Mouse (Mus musculus): ENCODE results near the gene Ncor2.

Gene Ncor2

DNA sequence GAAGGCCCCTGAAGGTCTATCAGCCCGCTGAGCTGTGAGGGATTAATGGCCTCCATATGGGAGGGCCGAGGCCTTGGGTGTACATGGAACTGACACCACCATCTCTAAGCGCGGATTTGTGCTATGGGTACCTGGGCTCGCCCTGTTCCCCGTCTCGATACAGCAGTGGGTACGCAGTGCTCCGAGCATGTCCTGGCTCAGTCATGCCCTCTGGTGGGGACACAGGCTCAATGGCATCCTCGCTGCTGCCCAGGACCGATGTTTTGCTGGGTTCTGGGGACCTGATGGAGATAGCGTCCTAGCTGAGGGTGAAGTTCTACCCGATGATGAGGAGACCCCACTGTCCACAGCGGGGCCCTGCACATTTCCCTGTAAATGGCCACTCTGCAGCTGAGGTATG, 155.0 kb downstream of the Ncor2 start:
- DNase-seq (ENCODE audit: low spot score in 2 of 2): peak; percentile 59 to 66

- DNase-seq (ENCODE audit: low spot score in 2 of 2): peak; percentile 65 to 67
Measured at GRCm38 (mm10) chr5:125021298-125021697, 157.7 kb downstream of the Ncor2 start.

DNA sequence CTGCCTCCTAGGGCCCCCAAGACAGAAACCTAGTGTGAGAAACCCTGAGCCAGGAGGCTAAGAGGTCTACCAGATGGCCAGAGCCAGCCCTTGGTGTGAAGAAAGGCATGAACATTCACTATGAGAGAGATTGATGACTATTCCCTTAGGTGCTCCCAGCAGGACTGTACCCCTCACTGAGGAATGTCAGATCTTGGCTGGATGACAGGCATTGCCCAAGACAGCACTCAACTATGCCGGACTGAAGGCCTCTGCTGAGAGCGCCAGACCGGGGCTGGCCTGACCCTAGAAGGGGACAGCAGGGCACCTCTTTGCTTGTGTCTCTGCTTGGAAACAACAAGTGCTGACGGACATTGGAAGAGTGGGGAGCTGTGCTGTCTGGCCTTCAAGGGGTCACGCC, 159.9 kb downstream of the Ncor2 start:
- DNase-seq (ENCODE audit: low spot score in 2 of 2): no peak

GRCm38 (mm10) chr5:125017332-125017731, 161.7 kb downstream of the Ncor2 start:
- peak; percentile 69 to 75 for DNase-seq (ENCODE audit: low spot score in 2 of 2)

GRCm38 (mm10) chr5:125016421-125017242, 162.4 kb downstream of the Ncor2 start:
- no peak for DNase-seq (ENCODE audit: low spot score in 2 of 2)

DNA sequence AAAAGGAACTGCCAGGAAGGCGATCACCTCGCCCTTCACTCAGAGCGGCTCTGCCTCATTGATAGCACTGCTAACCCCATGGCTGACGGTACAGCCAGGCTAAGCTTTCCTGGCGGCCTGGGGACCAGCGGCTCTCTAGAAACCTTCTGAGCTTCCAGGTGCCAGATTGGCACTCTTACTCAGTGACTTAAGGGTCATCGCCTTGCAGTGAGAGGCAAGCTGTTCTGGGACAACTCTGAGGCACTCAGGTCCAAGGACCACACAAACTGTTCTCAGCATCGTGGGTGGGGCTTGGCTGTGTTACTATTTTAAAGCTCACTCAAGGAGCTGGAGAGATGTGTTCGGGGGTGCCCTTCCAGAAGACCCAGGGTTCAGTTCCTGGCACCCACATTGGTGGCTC, 163.4 kb downstream of the Ncor2 start:
- no peak for DNase-seq (ENCODE audit: low spot score in 2 of 2)

DNA sequence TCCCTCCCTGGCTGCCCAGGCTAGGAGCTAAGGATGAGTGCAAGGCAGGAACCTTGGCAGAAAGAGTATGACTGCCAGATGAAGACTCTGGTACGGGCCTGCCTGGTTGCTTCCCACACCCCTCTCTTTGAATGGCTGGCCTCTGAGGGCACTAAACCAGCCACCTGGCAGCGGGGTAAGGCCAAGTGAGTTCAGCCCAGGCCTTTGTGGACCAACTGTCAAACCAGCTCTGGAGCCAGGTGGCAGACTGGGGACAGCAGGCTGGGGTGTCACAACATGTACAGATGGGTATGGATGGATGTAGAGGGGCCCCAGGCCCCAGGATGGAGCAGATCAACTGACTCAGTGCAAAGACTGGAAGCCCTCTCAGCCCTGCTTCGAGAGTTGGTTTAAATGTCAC, 164.0 kb downstream of the Ncor2 start:
- no peak for DNase-seq (ENCODE audit: low spot score in 2 of 2)

GRCm38 (mm10) chr5:125014497-125014896, 164.5 kb downstream of the Ncor2 start:
- peak in 1 of 2 experiments; percentile 64 for DNase-seq (ENCODE audit: low spot score in 2 of 2)

GRCm38 (mm10) chr5:125011628-125012027, 167.4 kb downstream of the Ncor2 start:
- no peak for DNase-seq (ENCODE audit: low spot score in 2 of 2)

DNA sequence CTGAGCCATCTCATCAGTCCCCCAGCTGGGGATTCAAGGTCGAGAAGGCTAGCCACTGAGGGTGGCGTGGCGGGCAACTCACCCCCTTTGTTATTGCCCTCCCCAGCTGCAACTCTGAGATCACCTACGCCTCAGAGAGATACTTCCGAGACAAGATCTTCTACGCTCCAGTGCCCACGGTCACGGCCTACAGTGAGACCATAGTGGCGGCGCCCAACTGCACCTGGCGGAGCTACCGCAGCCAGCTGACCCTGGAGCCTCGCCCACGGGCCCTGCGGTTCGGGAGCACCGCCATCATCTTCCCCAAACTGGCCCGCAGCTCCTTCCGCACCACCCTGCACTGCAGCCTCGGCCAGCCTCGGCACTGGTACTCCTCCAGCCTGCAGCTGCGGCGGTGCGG, 167.9 kb downstream of the Ncor2 start:
- no peak for DNase-seq (ENCODE audit: low spot score in 2 of 2)

DNA sequence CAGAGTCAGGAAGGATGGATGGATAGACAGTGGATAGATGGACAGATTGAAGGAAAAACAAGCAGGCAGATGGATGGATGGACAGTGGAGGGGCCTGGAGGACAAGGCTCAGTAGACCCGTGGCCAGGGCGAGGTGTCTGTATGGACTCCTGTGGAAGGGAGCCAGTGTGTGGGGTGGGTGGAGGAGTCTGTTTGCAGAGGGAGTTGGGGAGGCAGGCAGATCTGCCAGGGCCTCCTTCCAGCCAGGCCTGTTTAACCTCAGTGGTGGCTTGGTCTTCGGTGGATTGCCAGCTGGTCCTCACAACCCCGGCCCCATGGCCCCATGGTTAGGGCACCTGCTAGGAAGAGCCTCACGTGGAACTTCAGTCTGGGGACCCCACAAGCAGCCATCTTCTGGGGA, 172.1 kb downstream of the Ncor2 start:
- peak in 1 of 2 experiments; percentile 30 for DNase-seq (ENCODE audit: low spot score in 2 of 2)

DNA sequence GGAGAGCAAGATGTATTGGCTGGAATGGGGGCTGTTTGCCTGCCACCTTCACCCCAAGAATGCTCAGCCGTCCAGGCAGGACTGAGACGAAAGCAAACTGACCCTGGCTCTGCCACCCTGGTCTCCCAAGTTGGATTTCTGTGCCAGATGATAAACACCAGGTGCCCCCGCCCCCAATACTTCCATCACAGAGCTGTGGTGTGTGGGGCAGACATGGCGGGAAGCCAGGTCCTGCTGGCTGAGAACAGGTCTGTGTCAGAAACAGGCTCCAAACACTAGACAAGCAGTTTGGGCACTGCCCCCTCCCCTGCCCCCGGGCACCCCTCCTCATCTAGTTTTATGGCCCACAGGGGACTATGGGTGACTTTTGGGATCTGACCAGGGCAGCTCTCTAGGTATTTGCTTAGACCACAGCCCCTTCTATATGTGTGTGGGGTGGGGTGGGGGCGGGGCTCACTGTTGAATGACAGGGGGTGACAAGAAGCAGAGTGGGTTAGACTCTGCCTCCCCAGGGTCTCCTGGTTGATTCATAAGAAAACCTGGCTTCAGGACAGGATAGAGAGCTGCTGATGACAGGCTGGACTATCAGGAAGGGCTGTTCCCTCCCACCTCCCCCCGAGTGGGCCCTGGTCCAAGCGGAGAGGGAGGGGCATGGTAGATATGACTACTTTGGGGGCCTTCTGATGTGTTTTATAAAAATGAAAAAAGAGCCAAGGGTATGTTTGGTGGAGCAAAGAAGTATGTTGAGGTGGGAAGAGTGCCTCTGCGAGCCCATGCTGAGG, 173.0 kb downstream of the Ncor2 start:
- peak in 1 of 2 experiments; percentile 49 for DNase-seq (ENCODE audit: low spot score in 2 of 2)

DNA sequence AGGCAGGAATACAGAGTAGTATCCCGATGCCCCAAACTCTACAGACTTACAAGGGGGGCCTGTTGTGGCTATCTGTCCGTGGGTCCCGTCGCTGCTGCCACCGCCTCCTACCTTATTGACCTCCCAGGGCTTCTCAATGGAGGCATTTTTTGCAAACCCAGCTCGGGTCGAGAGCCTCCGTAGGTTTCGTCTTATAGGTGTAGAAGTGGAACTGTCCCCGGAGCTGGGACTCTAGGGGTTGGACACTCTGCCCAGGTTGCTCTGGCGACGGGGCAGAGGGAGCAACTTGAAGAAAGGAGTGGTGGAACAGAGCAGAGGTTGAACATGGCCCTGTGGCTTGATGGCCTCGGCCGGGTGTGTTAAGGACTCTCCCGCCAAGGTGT, 175.2 kb downstream of the Ncor2 start:
- DNase-seq (ENCODE audit: low spot score in 2 of 2): no peak

- DNase-seq (ENCODE audit: low spot score in 2 of 2): peak in 1 of 2 experiments; percentile 34
Measured at GRCm38 (mm10) chr5:125002969-125003872, 175.8 kb downstream of the Ncor2 start, which contains the start of gene Rflna. Gene Rflna, plus strand, starts transcription at chr5:125003221.

DNA sequence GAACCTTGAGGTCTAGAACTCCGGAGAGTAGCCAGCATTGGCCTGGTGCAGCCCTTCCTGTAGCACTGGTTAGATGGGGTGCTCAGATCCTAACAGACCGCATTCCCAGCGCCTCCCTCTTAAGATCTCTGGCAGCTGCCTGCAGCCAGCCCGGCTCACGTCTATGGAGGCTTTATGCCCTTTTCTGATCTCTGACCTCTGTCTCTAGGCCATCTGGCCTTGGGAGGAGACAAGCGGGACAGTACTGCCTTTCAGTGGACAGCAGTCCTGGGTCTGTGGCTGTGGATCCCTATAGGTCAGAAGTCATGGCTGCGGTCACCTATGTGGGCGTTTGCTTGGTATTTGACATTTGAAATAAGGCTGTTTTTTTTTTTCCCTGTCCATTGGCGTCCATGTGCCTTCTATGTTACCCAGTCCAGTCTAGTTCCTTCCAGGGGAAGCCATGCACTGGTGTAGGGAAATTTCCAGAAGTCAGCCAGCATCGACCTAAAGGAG, 178.2 kb downstream of the Ncor2 start:
- no peak for DNase-seq (ENCODE audit: low spot score in 2 of 2)

DNA sequence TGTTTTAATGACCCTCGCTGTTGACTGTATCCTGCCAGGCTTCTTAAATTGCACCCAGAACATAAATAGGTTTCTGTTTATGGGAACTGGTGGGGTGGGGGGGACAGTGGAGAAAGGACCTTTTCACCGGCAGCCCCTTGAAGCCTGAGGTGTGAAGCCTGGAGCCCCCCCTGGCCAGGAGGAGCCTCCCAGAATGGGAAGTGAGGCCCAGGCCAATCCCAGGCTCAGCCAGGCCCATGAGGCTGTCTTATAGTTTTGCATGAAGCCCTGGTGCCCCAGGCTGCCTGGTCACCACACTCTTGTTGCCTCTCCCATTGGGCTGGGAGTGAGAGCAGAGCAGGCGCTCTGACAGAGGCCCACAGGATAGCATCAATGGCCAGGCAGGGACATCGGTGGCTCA, 181.1 kb downstream of the Ncor2 start:
- DNase-seq (ENCODE audit: low spot score in 2 of 2): no peak

DNA sequence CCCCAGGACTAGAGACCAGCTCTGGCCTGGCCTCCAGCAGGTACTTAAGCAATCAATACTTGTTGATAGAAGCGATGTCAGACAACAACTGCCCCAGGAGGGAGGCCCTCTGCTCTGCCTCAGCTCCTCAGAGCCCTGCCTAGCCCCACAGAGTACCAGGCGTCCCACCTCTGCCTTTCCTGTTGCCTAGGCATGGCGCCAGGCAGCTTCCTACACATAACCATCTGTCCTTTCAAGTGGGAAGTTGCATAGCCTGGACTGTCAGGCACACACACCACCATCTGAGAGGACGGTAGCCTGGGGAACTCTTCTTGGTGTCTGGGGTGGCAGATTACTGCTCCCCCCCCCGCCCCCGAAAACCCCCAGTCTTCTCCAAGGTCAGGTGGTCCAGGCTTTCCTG, 182.2 kb downstream of the Ncor2 start:
- peak in 1 of 2 experiments; percentile 67 for DNase-seq (ENCODE audit: low spot score in 2 of 2)

GRCm38 (mm10) chr5:124992891-124993290, 186.1 kb downstream of the Ncor2 start:
- DNase-seq (ENCODE audit: low spot score in 2 of 2): no peak

DNA sequence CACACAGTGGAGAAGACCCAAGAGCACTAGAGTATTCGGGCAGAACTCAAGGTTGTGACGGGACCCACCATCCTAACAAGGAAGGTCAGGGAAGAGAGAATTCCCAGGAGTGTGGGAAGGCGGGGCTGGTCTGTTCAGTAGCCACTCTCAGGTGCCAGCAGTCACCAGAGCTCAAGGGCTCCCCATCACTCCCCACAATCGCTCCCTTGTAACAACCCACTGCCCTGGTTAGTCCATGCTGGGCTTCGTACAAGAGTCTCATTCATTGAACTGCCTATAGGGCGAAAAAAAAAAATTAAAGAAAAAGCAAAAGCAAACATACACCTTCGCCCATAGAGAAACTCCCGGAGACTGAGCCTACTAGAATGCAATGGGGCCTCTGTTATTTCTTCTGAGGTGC, 186.7 kb downstream of the Ncor2 start:
- DNase-seq (ENCODE audit: low spot score in 2 of 2): no peak

- no peak for DNase-seq (ENCODE audit: low spot score in 2 of 2)
Measured at GRCm38 (mm10) chr5:124989724-124990123, 189.3 kb downstream of the Ncor2 start.

DNA sequence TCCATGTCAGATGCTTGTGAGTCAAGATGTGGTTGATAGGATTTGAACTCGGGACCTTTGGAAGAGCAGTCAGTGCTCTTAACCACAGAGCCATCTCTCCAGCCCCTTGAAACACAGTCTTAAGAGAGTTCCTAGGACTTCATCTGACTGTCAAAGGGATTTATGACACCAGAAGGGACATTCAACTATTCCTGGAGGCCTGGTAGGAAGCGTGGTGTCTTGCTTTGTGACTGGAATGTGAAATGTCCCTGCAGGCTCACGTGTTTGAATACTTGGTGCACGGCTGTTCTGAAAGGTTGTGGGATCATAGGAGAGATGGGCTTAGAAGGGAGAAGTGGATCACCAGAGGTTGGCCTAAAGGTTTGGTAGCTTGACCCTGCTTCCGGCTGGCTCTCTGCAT, 192.4 kb downstream of the Ncor2 start:
- no peak for DNase-seq (ENCODE audit: low spot score in 2 of 2)

DNA sequence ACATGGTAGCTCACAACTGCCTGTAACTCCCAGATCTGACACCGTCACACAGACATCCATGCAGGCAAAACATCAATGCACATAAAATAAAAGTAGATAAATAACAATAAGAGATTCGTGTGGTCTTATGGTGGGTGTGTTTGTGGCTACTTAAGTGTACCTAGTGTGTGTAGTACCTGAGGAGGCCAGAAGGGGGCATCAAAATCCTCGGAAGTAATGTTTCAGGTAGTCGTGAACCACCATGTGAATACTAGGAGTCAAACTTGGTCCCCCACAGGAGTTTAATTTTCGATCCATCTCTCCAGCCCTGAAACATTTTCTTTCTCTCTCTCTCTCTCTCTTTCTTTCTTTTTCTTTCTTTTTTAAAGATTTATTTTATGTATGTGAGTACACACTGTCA, 192.8 kb downstream of the Ncor2 start:
- no peak for DNase-seq (ENCODE audit: low spot score in 2 of 2)

Data from right cerebral cortex, postnatal 10 days (tissue).